Mouse (Mus musculus) brain, embryonic 14.5 days (tissue): Measurements from ENCODE around the gene Cdc42ep2. TPM values are rescaled to one million over a fixed set of nuclear protein-coding genes. Genes with fewer than 3 reads are reported as not detected.

ENCODE experiments used
- DNase-seq: peaks from one replicate; pipeline ENCODE4 v3.0.0-alpha.2; 2011; ENCODE audit warnings: low read depth
- CTCF ChIP-seq: fragments of 200-500 bp; IDR thresholded peaks from 2 replicates; pipeline ENCODE4 v1.5.1; 2012; ENCODE audit warnings: inconsistent platforms, mild to moderate bottlenecking, moderate library complexity, borderline replicate concordance; ENCODE audit not compliant: insufficient read depth, insufficient read length; ENCODE audit errors: extremely low read depth
- POLR2A ChIP-seq: fragments of 200-500 bp; IDR thresholded peaks from 2 replicates; pipeline ENCODE4 v1.6.1; 2012; ENCODE audit warnings: mild to moderate bottlenecking, inconsistent platforms, borderline replicate concordance; ENCODE audit not compliant: poor library complexity, insufficient read depth, insufficient read length, severe bottlenecking; ENCODE audit errors: extremely low read depth
- polyA plus RNA-seq: library from polyadenylated mRNA; depleted of rRNA; stranded (reverse); fragments of >200 nt; gene quantifications from 2 replicates; pipeline ENCODE4 v1.2.3, GENCODE M21; 2012

The Cdc42ep2 gene
- polyA plus RNA-seq, 1 experiment: 13.7 TPM

DNA sequence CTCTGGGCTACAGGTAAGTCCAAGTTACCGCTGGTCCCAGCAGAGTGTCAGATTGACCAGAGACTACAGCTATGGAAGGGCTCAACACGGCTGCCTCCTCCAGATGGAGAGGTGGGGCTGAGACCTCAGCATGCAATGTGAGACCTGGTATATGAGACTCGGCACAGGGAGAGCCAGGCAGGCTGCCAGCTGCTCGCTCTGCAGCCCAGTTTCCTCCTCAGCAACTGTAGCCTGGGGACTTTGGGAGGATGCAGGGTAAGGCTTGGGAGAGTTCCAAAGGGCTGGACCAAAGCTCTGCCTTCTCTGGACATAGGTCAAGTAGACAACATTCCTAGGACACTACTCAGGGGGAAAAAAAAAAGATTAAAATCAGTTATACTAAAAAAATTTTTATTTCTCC lies 15.6 kb upstream of the Cdc42ep2 start:
- no peak for TF ChIP-seq CTCF
- TF ChIP-seq POLR2A: no peak
- DNase-seq: peak; percentile 77

DNA sequence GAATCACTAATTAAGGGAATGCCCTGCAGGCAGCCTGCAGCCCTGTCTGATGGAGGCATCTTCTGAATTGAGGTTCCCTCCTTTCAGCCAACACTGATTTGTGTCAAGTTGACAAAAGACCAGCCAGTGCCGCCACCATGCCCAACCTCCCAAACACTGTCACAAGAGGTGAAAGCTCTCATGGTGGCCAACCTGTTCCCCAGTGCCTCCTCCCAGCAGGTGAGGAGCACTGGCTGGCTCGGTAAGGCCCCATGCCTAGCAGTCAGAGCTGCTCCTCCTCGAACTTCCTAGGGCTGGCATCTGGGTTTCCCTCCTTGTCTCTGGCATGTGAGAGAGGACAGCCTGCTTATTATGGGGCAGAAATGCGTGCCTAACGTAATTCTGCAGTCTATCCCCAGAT lies 15.1 kb upstream of the Cdc42ep2 start:
- DNase-seq: no peak
- TF ChIP-seq POLR2A (no peak), CTCF (no peak)

DNA sequence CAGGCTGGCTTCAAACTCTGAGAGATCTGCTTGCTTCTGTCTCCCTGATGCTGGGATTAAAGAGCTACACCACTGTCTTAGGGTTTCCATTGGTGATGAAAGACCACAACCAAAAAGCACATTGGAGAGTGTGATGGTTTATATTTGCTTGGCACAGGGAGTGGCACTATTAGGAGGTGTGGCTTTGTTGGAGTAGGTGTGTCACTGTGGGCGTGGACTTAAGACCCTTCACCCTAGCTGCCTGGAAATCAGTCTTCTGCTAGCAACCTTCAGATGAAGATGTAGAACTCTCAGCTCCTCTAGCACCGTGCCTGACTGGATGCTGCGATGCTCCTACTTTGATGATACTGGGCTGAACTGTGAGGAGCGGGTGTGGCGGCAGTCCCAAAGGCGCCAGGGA lies 13.9 kb upstream of the Cdc42ep2 start:
- TF ChIP-seq CTCF: no peak
- no peak for TF ChIP-seq POLR2A

DNA sequence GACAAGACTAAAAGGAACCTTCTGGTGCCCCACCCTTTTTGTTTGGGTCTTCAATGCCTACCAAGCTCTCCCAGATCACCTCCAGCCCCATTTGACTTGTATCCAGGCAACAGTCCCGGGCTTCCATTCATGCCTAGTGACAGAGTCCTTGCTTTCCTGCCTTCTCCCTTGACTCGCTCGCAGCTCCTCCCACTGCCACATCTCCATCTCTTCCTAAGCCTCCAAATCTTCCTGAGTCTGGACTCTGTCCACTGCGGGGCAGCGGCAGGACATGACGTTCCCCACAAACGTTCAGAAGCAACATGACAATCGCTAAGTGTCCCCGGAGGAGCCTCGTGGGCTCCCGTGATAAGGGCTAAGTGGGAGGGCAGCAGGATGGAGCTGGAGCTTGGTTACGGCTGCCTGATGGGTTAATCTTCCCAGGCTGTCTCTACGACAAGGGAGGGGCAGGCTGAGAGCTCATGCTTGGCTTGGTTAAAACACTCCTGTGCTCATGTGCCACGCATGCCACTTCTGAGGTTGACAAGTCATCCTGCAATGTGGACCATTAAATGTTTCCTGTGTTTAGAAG lies 13.3 kb upstream of the Cdc42ep2 start:
- peak; percentile 64 for DNase-seq
- TF ChIP-seq POLR2A (no peak), CTCF (no peak)

More for the DNA sequence above, 13.9 kb upstream of the Cdc42ep2 start:
- DNase-seq: no peak

DNA sequence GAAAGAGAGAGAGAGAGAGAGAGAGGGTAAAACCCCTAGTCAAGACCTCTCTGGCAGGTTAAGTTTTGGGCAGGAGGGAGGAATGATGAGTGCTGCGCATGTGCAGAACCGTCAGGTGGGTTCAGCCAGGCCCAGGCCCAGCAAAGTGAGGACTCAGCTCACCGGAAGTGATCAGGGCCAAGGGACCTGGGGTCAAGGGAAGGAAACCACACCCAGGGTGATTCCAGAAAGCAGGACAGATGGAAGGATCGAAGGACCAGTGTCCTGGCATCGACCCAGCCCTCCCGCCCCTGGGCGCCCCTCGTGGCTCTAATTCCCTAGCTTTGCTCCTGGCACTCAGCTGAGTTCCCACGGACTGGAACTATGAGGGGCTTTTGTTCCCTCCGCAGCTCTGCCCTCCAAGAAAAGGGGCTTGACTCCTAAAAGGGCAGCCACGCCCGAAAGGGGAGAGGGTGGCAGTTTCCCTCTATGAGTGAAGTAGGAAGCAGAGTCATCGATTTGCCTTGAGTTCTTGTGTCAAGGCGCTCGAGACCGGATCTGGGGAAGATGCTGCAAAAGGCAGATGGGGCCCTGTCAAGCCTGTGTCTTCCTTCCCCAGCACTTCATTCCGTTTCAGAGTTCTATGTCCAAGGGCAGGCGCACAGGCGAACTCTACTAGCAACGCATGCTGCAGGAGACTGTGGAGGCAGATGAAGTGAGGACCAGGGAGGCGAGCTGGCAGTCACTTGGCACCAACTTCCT lies 12.6 kb upstream of the Cdc42ep2 start:
- DNase-seq: peak; percentile 43
- TF ChIP-seq POLR2A (no peak), CTCF (no peak)

DNA sequence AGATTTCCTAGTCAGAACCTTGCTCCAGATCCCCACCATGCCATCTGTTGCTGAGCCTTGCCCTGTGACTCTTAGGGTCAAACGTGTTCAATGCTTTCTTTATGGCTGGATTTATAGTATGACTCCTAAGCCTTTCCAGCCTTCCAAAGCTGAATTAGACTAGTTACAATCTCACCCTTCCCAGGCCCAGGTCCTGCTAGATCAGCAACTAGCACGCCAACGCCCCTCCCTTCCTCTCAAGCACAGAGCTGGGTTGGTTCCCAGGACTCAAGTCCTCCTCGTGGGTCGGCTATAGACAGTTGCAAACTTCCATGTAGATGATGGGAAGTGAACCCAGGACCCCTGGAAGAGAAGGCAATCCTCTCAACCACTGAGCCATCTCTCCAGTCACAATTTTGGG lies 11.1 kb upstream of the Cdc42ep2 start:
- no peak for TF ChIP-seq POLR2A
- TF ChIP-seq CTCF: no peak
- DNase-seq: no peak

DNA sequence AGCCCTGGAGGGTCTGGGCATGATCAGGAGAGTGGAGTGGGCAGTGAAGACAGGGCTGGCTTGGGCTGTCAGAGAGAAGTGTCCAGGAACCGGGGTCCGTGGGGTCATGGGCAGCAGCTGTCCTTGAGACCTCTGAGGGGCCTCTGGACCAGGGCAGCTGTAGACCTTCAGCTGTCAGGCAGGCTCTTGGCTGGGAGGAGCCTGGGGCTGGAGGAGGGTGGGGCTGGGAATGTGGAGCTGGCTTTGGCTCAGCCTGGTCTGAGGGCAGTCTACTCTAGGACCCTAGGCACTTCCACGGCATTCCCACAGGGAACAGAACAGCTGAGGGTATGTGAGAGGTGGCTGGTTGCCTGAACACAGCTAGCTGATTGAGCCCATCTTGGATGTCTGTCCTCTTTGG lies 10.7 kb upstream of the Cdc42ep2 start:
- no peak for TF ChIP-seq CTCF
- no peak for TF ChIP-seq POLR2A
- no peak for DNase-seq

DNA sequence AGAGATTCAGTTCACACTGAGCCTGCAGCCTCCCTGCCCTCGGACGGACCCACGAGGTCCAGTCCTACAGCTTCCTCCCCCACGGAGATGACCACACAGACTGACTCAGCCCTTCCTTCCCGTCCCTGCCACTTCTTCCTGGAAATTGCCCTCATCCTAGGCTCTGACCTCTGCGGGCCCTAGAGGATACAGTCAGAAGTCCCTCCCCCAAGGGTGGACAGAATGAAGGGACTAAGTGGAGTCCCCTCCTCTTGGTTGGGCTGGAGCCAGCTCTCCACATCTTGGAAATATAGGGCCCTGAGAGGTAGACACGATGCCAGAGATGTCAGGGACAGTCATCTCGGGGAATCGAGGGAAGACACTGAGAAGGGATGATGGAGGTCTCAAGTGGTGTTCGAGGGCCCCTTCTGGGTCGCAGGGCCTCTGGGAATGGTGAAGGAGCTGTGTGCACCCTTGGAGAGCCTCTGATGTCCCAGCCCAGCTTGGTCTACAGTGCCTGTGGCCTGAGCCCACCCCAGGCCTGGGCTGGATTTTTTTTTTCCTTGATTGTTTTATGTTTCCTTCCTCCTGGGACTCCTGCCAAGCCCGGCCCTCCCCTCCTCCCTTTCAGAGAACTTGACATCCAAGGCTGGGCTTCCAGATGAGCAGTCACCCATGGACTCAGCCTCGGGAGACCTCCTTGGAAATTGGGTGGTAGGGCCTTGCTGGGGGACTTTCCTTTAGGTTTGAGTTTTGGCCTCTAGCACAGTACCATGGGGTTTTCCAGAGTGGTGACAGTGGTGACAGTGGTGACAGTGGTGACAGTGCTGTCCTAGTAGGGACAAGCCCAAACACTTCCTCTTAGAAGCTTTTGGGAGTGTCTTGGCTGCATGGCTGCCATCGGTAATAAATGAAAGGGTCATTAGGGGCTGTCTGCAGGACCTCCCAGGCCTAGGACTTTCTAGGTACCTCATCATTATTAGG lies 5.3 kb upstream of the Cdc42ep2 start:
- TF ChIP-seq POLR2A: no peak
- TF ChIP-seq CTCF: no peak
- DNase-seq: peak; percentile 65

DNA sequence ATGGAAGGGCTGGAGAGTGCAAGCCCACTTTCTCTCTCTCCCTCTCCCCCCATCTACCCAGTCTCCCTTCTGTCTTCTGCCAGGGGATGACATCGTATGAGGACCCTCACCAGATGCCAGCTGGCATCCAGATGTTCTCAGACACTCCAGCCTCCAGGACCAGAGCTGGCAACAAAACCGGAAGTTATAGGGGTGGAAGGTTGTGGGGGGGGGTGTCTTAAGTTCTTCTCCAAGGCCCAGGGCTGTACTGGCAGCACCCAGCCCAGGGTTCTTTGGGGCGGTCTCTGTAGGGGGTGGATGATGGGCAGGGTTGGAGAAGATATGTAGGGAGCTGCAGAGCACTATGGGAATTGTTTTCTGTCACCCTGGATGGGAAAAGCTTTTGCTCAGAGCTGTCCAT lies 3.9 kb upstream of the Cdc42ep2 start:
- TF ChIP-seq POLR2A (no peak), CTCF (no peak)
- no peak for DNase-seq

DNA sequence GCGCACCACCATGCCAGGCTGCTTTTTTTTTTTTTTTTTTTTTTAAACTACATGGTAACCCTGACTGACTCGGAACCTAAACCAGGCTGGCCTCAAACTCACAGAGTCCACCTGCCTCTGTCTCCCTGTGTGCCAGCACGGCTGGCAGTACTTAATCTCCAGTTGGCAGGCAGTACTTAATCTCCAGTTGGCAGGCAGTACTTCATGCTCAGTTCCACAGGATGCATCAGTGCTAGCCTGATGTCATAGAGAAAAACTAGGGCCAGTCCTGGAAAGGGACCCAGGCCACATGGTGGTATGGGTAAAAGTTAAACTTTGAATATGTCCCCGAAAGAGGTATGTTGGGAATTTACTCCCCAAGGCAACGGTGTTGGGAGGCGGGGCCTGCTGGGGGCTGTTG lies 3.5 kb upstream of the Cdc42ep2 start:
- TF ChIP-seq CTCF (no peak), POLR2A (no peak)
- DNase-seq: no peak

DNA sequence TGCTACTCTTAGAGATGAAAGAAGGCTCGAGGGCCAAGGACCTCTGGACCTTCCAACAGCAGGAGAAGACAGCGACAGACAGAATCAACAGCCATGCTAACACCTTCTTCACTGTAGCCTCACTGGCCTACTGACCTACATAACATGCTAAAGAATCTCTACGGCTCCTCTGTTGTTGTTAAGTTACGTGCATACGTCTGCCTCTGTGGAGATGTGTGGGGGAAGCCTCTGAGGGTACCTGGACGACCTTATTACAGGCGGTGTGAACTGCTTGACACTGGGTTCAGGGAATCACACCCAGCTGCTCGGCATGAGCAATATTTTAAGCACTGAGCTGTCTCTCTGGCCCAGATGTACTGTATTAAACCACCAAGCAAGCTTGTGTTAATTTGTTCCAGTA lies 2.9 kb upstream of the Cdc42ep2 start:
- TF ChIP-seq POLR2A (no peak), CTCF (no peak)

DNA sequence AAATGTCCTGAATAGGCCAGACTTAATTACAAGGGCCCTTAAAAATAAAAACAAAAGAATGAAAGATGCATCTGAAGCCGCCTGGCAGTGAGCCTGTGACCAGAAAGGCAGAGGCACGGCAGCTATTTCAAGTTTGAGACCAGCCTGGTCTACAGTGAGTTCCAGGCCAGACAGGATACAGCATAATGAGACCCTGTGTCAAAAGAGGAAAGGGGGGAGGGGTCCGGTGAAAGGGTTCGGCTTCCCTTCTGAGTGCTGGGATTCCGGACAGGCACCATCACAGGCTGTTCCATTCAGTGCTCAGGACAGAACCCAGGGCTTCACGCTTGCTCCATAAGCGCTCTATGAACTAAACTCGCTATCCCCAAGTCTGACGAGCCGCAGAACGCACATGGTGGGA lies 2.4 kb upstream of the Cdc42ep2 start:
- no peak for TF ChIP-seq CTCF
- TF ChIP-seq POLR2A: no peak
- peak; percentile 11 for DNase-seq

More for the DNA sequence above, 2.9 kb upstream of the Cdc42ep2 start:
- no peak for DNase-seq

DNA sequence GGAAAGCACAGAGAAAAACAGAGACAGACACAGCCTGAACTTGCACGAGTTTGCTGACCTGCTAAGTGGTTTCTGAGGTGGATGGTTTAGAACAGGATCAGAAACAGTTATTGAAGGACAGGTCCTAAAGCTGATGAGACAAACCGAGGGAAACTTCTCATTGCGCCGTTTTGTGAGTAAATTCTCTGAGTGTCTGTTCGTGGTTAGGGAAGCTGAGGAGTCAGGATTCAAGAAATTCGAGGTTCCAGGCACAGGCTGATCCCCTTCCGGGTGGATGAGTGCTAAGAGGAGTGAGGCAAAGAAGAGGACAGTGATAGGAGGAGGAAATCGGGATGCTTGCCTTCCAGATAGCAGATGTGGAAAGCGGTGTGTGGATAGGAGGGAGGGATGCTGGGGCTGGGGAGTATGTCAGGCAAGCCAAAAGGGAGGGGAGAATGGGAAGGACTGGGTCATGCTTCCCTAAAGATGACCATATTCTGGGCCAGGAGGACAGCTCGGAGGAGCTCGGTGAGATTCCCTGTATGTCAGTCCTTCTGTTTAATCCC lies 767 bp upstream of the Cdc42ep2 start:
- peak; percentile 11 for DNase-seq
- TF ChIP-seq CTCF: no peak
- no peak for TF ChIP-seq POLR2A

DNA sequence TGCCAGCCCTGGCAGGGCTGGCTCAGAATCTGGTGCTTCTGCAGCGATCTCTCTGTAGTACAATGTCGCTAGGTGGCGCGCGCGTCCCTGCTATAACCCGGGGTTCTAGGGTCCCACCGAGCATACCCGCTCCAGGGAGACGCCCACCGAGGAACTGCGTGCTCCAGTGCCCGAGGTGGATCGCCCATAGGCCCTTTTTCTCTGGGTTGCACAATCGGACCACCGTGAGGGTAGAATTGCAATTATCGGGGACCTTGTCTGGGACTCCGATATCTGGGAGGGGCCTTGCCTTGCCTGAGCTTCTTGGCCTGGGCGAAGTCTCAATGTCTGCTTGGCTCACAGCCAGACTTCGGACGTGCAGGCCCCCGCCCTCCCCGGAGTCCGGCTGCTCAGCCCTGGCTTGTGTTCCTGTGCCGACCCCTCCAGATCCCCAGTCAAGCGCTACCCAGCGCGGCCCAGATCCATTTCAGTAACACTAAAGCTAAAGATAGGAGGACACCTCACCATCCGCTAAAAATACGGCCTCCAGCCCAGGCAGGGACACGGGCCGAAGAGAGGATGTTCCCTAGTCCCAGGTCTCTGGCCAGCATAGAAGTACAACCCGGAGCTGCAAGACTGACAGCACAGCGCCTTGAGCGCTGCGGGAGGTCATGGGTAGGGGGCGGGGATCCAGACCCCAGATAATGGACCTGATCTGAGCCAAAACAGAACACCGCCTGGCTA lies 465 bp downstream of the Cdc42ep2 start:
- TF ChIP-seq CTCF: peak; percentile 89
- no peak for TF ChIP-seq POLR2A
- DNase-seq: peak; percentile 95
